Mouse (Mus musculus) embryonic facial prominence, embryonic 12.5 days (tissue): Measurements from ENCODE around the gene Gm11639. TPM values are rescaled to one million over a fixed set of nuclear protein-coding genes. Genes with fewer than 3 reads are reported as not detected.

Experiments
- ATAC-seq: fragments of 200-750 bp; cut with Nextera tagmentation; 2 replicates; pipeline ENCODE4 v1.8.0; 2017; ENCODE audit not compliant: insufficient number of reproducible peaks, insufficient read depth, low FRiP score, low TSS enrichment
- H3K27ac ChIP-seq: fragments of 300-500 bp; sonication (generic); 2 replicates; pipeline ENCODE4 v1.5.1; 2016; ENCODE audit warnings: mild to moderate bottlenecking
- H3K27me3 ChIP-seq: fragments of 300-500 bp; sonication (generic); 2 replicates; pipeline ENCODE4 v1.6.1; 2016; ENCODE audit warnings: mild to moderate bottlenecking, moderate library complexity
- H3K36me3 ChIP-seq: fragments of 300-500 bp; sonication (generic); 2 replicates; pipeline ENCODE4 v1.6.1; 2016; ENCODE audit warnings: mild to moderate bottlenecking
- H3K4me1 ChIP-seq: fragments of 300-500 bp; sonication (generic); 2 replicates; pipeline ENCODE4 v1.6.1; 2016
- H3K4me2 ChIP-seq: fragments of 300-500 bp; sonication (generic); replicated peaks from 2 replicates; pipeline ENCODE4 v1.6.1; 2016; ENCODE audit warnings: mild to moderate bottlenecking, moderate library complexity
- H3K4me3 ChIP-seq: fragments of 300-500 bp; sonication (generic); 2 replicates; pipeline ENCODE4 v1.5.1; 2016; ENCODE audit warnings: mild to moderate bottlenecking
- H3K9ac ChIP-seq: fragments of 300-500 bp; sonication (generic); 2 replicates; pipeline ENCODE4 v1.6.1; 2016; ENCODE audit warnings: mild to moderate bottlenecking, moderate library complexity
- H3K9me3 ChIP-seq: fragments of 300-500 bp; sonication (generic); 2 replicates; pipeline ENCODE4 v1.6.1; 2016; ENCODE audit warnings: mild to moderate bottlenecking, moderate library complexity
- WGBS: fragments of 180-500 bp; shearing (Covaris S2); methylation state at CpG from one replicate; pipeline ENCODE4 v1.1.7; 2016; 5-methylcytosine and 5-hydroxymethylcytosine counted together
- polyA plus RNA-seq: library from polyadenylated mRNA; unstranded; fragments of >200 nt; fragmentation: Nextera tagmentation; extraction: Ambion mirVana; gene quantifications from 2 replicates; pipeline ENCODE4 v1.2.1, GENCODE M21; 2016

The Gm11639 gene
- polyA plus RNA-seq, 1 experiment from 2014 or later: 0.03 TPM

GRCm38 (mm10) chr11:104660599-104660998, 24.9 kb upstream of the Gm11639 start:
- ATAC-seq: no peak

GRCm38 (mm10) chr11:104661106-104661505, 24.4 kb upstream of the Gm11639 start:
- H3K27ac ChIP-seq: no peak overlapping the region
- H3K9me3 ChIP-seq: no peaks in the 10 kb centered on the region
- no peaks in the 10 kb centered on the region for H3K27me3 ChIP-seq
- no peak for ATAC-seq
- H3K36me3 ChIP-seq: no peaks in the 10 kb centered on the region
- H3K9ac ChIP-seq: no peak overlapping the region
- WGBS: 77% methylated on average over 5 of the region's 5 CpGs
- H3K4me1 ChIP-seq: no peaks in the 10 kb centered on the region
- no peak overlapping the region for H3K4me2 ChIP-seq
- H3K4me3 ChIP-seq: no peak overlapping the region

More at GRCm38 (mm10) chr11:104660599-104660998, 24.9 kb upstream of the Gm11639 start:
- Histone ChIP-seq H3K4me1 (no peaks in the 10 kb centered on the region), H3K4me3 (no peak overlapping the region), H3K36me3 (no peaks in the 10 kb centered on the region), H3K9me3 (no peaks in the 10 kb centered on the region), H3K4me2 (no peak overlapping the region), H3K9ac (no peak overlapping the region), H3K27ac (no peak overlapping the region), H3K27me3 (no peaks in the 10 kb centered on the region)
- 90% methylated on average over 4 of the region's 4 CpGs for WGBS

GRCm38 (mm10) chr11:104661531-104662205, 23.8 kb upstream of the Gm11639 start:
- H3K9me3 ChIP-seq: no peaks in the 10 kb centered on the region
- no peaks in the 10 kb centered on the region for H3K36me3 ChIP-seq
- H3K4me3 ChIP-seq: no peak overlapping the region
- H3K4me1 ChIP-seq: no peaks in the 10 kb centered on the region
- no peak for ATAC-seq
- no peak overlapping the region for H3K9ac ChIP-seq
- no peaks in the 10 kb centered on the region for H3K27me3 ChIP-seq
- H3K4me2 ChIP-seq: no peak overlapping the region
- H3K27ac ChIP-seq: no peak overlapping the region
- WGBS: 79% methylated on average over 20 of the region's 20 CpGs

DNA sequence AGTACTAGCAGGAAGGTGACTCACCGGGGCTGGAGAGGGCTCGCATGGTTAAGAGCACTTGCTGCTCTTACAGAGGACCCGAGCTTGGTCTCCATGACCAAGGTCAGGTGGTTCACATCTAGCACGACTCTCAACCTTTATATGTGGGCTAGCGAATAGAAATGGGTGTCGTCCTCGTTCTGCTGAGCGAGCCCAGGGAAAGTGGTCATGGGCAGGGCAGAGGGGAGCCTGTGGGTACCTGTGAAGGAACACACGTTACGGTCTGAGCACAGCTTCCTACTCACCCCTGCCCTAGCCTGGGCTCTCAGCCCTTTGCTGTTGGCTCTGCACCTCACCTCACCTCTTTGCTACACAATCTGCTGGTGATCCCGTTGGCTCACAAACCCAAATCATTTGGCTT, 22.9 kb upstream of the Gm11639 start:
- ATAC-seq: no peak
- Histone ChIP-seq H3K27me3 (no peaks in the 10 kb centered on the region), H3K4me3 (no peak overlapping the region), H3K4me2 (no peak overlapping the region), H3K27ac (no peak overlapping the region), H3K9ac (no peak overlapping the region), H3K36me3 (no peaks in the 10 kb centered on the region), H3K4me1 (no peaks in the 10 kb centered on the region), H3K9me3 (no peaks in the 10 kb centered on the region)
- 90% methylated on average over 11 of the region's 11 CpGs for WGBS

- Histone ChIP-seq H3K4me3 (no peak overlapping the region), H3K9me3 (no peaks in the 10 kb centered on the region), H3K36me3 (no peaks in the 10 kb centered on the region), H3K27ac (no peak overlapping the region), H3K9ac (no peak overlapping the region), H3K4me1 (no peaks in the 10 kb centered on the region), H3K27me3 (no peaks in the 10 kb centered on the region), H3K4me2 (no peak overlapping the region)
- WGBS: 84% methylated on average over 6 of the region's 6 CpGs
- no peak for ATAC-seq
Observed at GRCm38 (mm10) chr11:104663241-104663877, 22.1 kb upstream of the Gm11639 start.

GRCm38 (mm10) chr11:104663878-104664261, 21.6 kb upstream of the Gm11639 start:
- H3K9ac ChIP-seq: no peak overlapping the region
- no peaks in the 10 kb centered on the region for H3K36me3 ChIP-seq
- ATAC-seq: no peak
- no peak overlapping the region for H3K4me2 ChIP-seq
- H3K4me3 ChIP-seq: no peak overlapping the region
- WGBS: 75% methylated on average over 3 of the region's 3 CpGs
- no peak overlapping the region for H3K27ac ChIP-seq
- H3K27me3 ChIP-seq: no peaks in the 10 kb centered on the region
- H3K9me3 ChIP-seq: no peaks in the 10 kb centered on the region
- no peaks in the 10 kb centered on the region for H3K4me1 ChIP-seq

- Histone ChIP-seq H3K27me3 (no peaks in the 10 kb centered on the region), H3K27ac (no peak overlapping the region), H3K4me2 (no peak overlapping the region)
Observed at GRCm38 (mm10) chr11:104664441-104664840, 21.1 kb upstream of the Gm11639 start.

GRCm38 (mm10) chr11:104667399-104667798, 18.1 kb upstream of the Gm11639 start:
- Histone ChIP-seq H3K27ac (no peak overlapping the region), H3K4me2 (no peak overlapping the region), H3K4me1 (no peaks in the 10 kb centered on the region), H3K9ac (no peak overlapping the region), H3K36me3 (no peaks in the 10 kb centered on the region), H3K4me3 (no peak overlapping the region), H3K9me3 (no peaks in the 10 kb centered on the region), H3K27me3 (no peaks in the 10 kb centered on the region)
- ATAC-seq: no peak
- 51% methylated on average over 5 of the region's 5 CpGs for WGBS

More at GRCm38 (mm10) chr11:104664441-104664840, 21.1 kb upstream of the Gm11639 start:
- no peak overlapping the region for H3K9ac ChIP-seq
- H3K9me3 ChIP-seq: no peaks in the 10 kb centered on the region
- H3K36me3 ChIP-seq: no peaks in the 10 kb centered on the region
- no peak overlapping the region for H3K4me3 ChIP-seq
- no peaks in the 10 kb centered on the region for H3K4me1 ChIP-seq
- no peak for ATAC-seq

- Histone ChIP-seq H3K27me3 (no peaks in the 10 kb centered on the region), H3K4me2 (no peak overlapping the region), H3K36me3 (no peaks in the 10 kb centered on the region), H3K9me3 (no peaks in the 10 kb centered on the region), H3K27ac (no peak overlapping the region), H3K9ac (no peak overlapping the region), H3K4me1 (no peaks in the 10 kb centered on the region), H3K4me3 (no peak overlapping the region)
- WGBS: 76% methylated on average over 4 of the region's 4 CpGs
- no peak for ATAC-seq
Observed at GRCm38 (mm10) chr11:104673412-104673811, 12.1 kb upstream of the Gm11639 start.

DNA sequence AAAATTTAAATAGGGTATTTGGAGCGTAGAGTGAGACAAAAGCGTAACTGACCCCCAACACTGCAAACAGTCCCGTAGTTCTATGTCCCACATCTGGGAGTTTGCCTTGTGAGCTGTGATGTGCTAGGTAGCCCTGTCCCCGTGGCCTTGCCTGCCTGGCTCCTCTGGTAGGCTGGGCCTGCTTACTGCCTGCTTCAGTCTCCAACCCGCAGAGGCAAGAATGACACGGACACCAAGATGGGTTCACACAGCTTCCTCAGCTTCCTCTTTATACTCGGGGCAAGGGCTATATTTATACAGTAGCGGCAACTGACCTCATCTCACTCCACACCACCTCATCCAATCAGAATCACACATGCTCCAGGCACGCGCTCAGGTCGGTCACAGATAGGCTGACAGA, 10.7 kb upstream of the Gm11639 start:
- Histone ChIP-seq H3K4me1 (no peaks in the 10 kb centered on the region), H3K4me3 (no peak overlapping the region), H3K27me3 (no peaks in the 10 kb centered on the region), H3K4me2 (no peak overlapping the region), H3K36me3 (no peaks in the 10 kb centered on the region), H3K9ac (no peak overlapping the region), H3K9me3 (no peaks in the 10 kb centered on the region), H3K27ac (no peak overlapping the region)
- WGBS: 98% methylated on average over 11 of the region's 11 CpGs
- ATAC-seq: no peak

DNA sequence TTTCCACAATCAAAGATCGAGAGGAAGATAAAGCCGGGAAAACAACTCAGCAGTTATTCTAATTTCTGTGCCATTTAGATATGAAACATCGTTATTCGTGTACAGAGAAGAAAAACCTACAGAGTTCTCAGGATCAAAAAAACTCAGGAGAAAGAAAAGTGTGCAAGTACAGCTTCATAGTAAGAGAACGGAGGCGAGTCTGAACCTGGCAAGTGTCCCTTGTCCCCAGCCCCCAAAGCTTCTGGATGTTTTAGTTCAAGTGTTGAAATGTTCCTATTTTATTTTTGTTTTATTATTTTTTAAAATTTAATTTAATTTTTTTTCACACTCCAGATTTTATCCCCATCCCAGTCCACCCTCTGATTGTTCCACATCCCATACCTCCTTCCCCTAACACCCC, 7.7 kb downstream of the Gm11639 start:
- no peaks in the 10 kb centered on the region for H3K27me3 ChIP-seq
- H3K36me3 ChIP-seq: no peaks in the 10 kb centered on the region
- H3K4me1 ChIP-seq: no peaks in the 10 kb centered on the region
- H3K4me2 ChIP-seq: no peak overlapping the region
- WGBS: 86% methylated on average over 6 of the region's 6 CpGs
- H3K9me3 ChIP-seq: no peaks in the 10 kb centered on the region
- no peak overlapping the region for H3K9ac ChIP-seq
- ATAC-seq: no peak
- H3K27ac ChIP-seq: no peak overlapping the region
- no peak overlapping the region for H3K4me3 ChIP-seq

GRCm38 (mm10) chr11:104704097-104704496, 18.6 kb downstream of the Gm11639 start:
- Histone ChIP-seq H3K4me1 (no peaks in the 10 kb centered on the region), H3K27ac (no peak overlapping the region), H3K9ac (no peak overlapping the region), H3K4me2 (no peak overlapping the region), H3K9me3 (no peaks in the 10 kb centered on the region), H3K27me3 (no peaks in the 10 kb centered on the region), H3K36me3 (no peaks in the 10 kb centered on the region), H3K4me3 (no peak overlapping the region)
- 70% methylated on average over 15 of the region's 15 CpGs for WGBS
- no peak for ATAC-seq
